Mouse (Mus musculus) embryonic facial prominence, embryonic 13.5 days (tissue): ENCODE measurements at regions not wholly inside any gene's neighbourhood (a gene's known extent, or its start where the extent isn't known, plus 50 kb on each side); places are given as distances from the start of the nearest gene placed in this dataset.

Source experiments
- ATAC-seq: fragments of 200-750 bp; cut with Nextera tagmentation; 2 replicates; pipeline ENCODE4 v1.8.0; 2017; ENCODE audit warnings: low read depth; ENCODE audit not compliant: insufficient number of reproducible peaks, insufficient read depth, low FRiP score, low TSS enrichment
- H3K27ac ChIP-seq: fragments of 300-500 bp; sonication (generic); 2 replicates; pipeline ENCODE4 v1.5.1; 2015; ENCODE audit warnings: moderate library complexity, mild to moderate bottlenecking, inconsistent platforms
- H3K27me3 ChIP-seq: fragments of 300-500 bp; sonication (generic); 2 replicates; pipeline ENCODE4 v1.6.1; 2015; ENCODE audit warnings: mild to moderate bottlenecking, inconsistent platforms
- H3K36me3 ChIP-seq: fragments of 300-500 bp; sonication (generic); 2 replicates; pipeline ENCODE4 v1.6.1; 2015; ENCODE audit warnings: mild to moderate bottlenecking, inconsistent platforms
- H3K4me1 ChIP-seq: fragments of 300-500 bp; sonication (generic); 2 replicates; pipeline ENCODE4 v1.6.1; 2015; ENCODE audit warnings: inconsistent platforms
- H3K4me2 ChIP-seq: fragments of 300-500 bp; sonication (generic); 2 replicates; pipeline ENCODE4 v1.6.1; 2015; ENCODE audit warnings: moderate library complexity, mild to moderate bottlenecking, inconsistent platforms
- H3K4me3 ChIP-seq: fragments of 300-500 bp; sonication (generic); 2 replicates; pipeline ENCODE4 v1.5.1; 2015; ENCODE audit warnings: mild to moderate bottlenecking, inconsistent platforms
- H3K9ac ChIP-seq: fragments of 300-500 bp; sonication (generic); 2 replicates; pipeline ENCODE4 v1.6.1; 2015; ENCODE audit warnings: mild to moderate bottlenecking, inconsistent platforms
- H3K9me3 ChIP-seq: fragments of 300-500 bp; sonication (generic); 2 replicates; pipeline ENCODE4 v1.6.1; 2016; ENCODE audit warnings: inconsistent platforms
- WGBS: fragments of 180-500 bp; shearing (Covaris S2); methylation state at CpG from one replicate; pipeline ENCODE4 v1.1.7; 2015; ENCODE audit warnings: mixed read lengths; 5-methylcytosine and 5-hydroxymethylcytosine counted together

DNA sequence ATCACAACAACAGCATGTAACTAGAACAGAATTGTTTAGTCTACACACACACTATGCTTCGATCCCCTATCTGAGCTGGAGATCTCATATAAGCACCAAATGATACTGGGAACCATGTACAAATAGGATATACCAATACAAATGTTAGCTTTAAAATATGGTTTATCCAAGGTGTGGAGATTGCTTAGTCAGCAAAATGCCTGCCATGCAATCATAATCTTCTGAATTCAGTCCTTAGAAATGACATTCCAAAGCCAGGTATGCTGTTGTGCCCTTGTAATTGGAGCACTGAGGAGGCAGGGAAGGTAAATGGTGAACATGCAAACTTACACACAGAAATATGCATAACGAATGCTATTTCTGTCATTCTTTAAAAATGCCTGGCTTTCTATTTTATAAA lies 54.0 kb upstream of the Thsd7b start:
- no peak overlapping the region for H3K9ac ChIP-seq
- H3K27ac ChIP-seq, result no peak overlapping the region
- no peaks in the 10 kb centered on the region for H3K4me1 ChIP-seq
- H3K9me3 ChIP-seq, result no peaks in the 10 kb centered on the region
- no peak overlapping the region for H3K4me2 ChIP-seq
- H3K27me3 ChIP-seq, result no peaks in the 10 kb centered on the region
- H3K4me3 ChIP-seq, result no peak overlapping the region
- H3K36me3 ChIP-seq, result no peaks in the 10 kb centered on the region
- 84% methylated on average over 2 of the region's 2 CpGs for WGBS
- no peak for ATAC-seq

DNA sequence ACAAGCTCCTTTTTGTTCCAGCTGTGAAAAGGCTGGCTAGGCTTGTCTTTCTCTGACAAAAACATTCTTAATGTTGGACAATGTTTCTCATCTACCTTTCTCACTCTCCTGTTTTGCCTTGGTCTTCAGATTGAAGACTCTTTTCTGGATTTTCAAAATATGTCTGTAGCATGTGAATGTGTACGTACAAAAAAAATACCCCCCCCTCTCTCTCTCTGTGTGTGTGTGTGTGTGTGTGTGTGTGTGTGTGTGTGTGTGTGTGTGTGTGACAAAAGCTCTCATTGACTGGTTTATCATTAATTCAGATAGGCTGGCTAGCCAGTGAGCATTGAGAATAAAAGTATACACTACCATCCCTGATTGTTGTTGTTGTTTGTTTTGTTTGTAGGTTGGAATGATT lies 64.3 kb upstream of the Thsd7b start:
- no peaks in the 10 kb centered on the region for H3K9me3 ChIP-seq
- 0 out of 2 replicates have a peak overlapping the region, but pooled peaks have one; percentile 74 for H3K27ac ChIP-seq
- H3K4me2 ChIP-seq, result no peak overlapping the region
- 69% methylated on average over 1 of the region's 1 CpGs for WGBS
- ATAC-seq, result no peak
- H3K9ac ChIP-seq, result no peak overlapping the region
- no peak overlapping the region for H3K4me3 ChIP-seq
- H3K36me3 ChIP-seq, result no peaks in the 10 kb centered on the region
- H3K4me1 ChIP-seq, result peaks cover 5% of the 10 kb centered on the region; the same call in 1 of the 2 replicates
- H3K27me3 ChIP-seq, result no peaks in the 10 kb centered on the region

DNA sequence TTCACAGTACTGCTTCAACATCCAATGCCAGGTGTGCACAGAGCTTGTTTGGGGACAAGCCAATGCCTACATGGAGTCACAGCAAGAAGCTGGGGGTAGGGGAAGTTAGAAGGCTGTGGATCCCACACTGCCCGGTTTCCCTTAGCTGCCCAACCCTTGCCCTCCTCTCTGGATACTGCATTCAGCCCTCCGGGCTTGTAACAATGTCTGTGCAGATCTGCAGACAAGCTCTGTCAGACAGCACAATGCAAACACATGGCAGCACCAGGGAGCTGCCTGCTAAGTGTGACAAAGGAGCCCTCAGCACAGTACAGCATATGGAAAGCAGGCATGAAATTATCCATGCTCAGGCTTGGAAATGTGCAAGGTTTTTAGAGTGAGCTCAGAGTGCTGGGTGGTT lies 64.7 kb upstream of the Thsd7b start:
- Histone ChIP-seq H3K4me2 (no peak overlapping the region), H3K9me3 (no peaks in the 10 kb centered on the region), H3K9ac (no peak overlapping the region), H3K4me3 (no peak overlapping the region), H3K27me3 (no peaks in the 10 kb centered on the region), H3K27ac (peak overlapping the region; percentile 74), H3K36me3 (no peaks in the 10 kb centered on the region), H3K4me1 (peaks cover 5% of the 10 kb centered on the region; the same call in 1 of the 2 replicates)
- 13% methylated on average over 2 of the region's 2 CpGs for WGBS
- peak; percentile 72 for ATAC-seq

DNA sequence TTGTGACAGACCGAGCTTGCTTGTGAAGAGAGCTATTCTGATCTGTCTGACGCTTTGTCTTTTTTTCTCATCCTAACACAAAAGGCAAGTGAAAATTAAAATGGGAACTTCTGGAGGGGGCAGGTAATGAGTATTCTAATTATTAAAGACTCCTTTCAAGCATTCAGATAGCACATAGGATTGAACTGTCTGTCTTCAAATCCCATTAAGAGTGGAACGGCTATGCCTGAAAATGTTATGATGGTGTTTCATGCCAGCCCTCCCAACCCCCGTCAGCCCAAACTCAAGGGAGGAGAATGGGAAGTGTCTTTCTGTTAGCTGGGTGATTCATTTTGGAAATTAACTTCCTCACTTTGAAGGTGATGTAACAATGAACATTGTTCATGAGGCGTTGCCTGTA lies 65.4 kb upstream of the Thsd7b start:
- ATAC-seq, result no peak
- H3K27me3 ChIP-seq, result no peaks in the 10 kb centered on the region
- no peak overlapping the region for H3K4me2 ChIP-seq
- H3K36me3 ChIP-seq, result no peaks in the 10 kb centered on the region
- H3K9ac ChIP-seq, result no peak overlapping the region
- H3K27ac ChIP-seq, result no peak overlapping the region
- WGBS, result 83% methylated on average over 5 of the region's 5 CpGs
- H3K9me3 ChIP-seq, result no peaks in the 10 kb centered on the region
- H3K4me1 ChIP-seq, result peaks cover 5% of the 10 kb centered on the region; the same call in 1 of the 2 replicates
- H3K4me3 ChIP-seq, result no peak overlapping the region

DNA sequence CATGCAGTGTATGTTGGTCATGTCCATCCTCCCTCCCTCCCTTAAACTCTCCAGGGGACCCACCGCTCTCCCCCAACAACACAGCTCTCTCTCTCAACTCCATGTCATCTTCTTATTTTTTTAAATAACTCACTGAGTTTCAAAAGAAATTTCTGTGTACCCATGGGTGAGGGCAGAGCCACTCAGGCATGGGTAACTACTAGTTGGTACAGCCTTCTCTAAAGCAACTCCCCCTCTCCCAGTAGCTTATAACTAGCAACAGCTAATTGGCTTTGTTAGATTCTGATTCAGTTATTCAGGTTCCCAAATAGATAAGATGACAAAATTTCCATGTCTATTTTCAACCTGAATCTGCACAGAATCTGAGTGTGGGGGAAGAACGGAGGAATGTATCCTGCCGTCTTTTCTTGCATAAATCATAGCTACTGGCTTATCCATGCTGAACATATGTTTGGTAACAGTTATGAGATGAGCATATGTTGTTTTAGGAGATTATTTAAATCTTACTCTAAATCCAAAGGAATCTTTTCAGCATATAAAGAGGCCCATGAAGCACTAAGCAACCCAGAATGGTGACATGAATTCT lies 92.8 kb upstream of the Thsd7b start:
- Histone ChIP-seq H3K4me2 (no peak overlapping the region), H3K27ac (no peak overlapping the region), H3K27me3 (no peaks in the 10 kb centered on the region), H3K36me3 (no peaks in the 10 kb centered on the region), H3K4me3 (no peak overlapping the region), H3K9me3 (no peaks in the 10 kb centered on the region), H3K4me1 (no peaks in the 10 kb centered on the region), H3K9ac (no peak overlapping the region)
- no peak for ATAC-seq
- WGBS, result 79% methylated on average over 3 of the region's 3 CpGs

DNA sequence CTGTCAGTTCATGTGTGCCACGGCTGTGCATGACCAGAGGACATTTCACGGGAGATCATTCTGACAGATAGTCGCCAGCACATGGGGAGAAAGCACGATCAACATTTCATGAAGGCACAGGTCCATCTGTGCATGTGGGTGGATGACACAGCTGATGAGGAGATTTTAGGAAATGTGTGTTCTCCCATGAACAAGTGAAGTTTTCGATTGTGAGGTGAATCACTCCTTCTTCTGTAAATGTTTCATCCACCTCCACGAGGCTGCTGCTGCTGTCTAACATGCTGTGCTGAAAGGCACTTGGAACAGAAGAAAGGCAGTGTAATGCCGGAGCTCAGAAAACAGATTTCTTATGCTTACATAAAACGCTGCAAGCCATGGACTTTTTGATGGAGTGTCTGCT lies 103.2 kb upstream of the Thsd7b start:
- no peak overlapping the region for H3K27ac ChIP-seq
- no peak for ATAC-seq
- H3K4me3 ChIP-seq, result no peak overlapping the region
- no peak overlapping the region for H3K9ac ChIP-seq
- no peaks in the 10 kb centered on the region for H3K9me3 ChIP-seq
- WGBS, result 85% methylated on average over 8 of the region's 8 CpGs
- H3K36me3 ChIP-seq, result no peaks in the 10 kb centered on the region
- H3K4me2 ChIP-seq, result no peak overlapping the region
- H3K27me3 ChIP-seq, result no peaks in the 10 kb centered on the region
- no peaks in the 10 kb centered on the region for H3K4me1 ChIP-seq

DNA sequence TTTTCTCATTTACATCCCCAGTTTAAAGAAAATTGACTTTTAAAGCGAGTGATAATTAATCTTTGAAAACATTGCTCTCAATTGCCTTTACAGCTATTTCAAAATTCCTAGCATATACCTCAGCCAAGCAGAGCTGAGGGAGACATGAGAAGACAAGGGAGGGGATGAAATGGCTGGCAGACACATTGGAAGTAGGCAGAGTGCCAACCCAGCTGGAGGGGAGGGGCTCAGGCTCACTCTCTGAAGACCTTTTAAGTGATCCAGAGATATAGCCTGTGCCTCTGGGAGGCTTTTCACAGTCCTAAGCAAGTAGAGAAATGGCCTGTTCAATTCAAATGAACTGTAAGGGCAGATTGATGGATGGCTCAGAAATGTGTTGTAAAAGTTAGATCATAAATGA lies 122.5 kb upstream of the Thsd7b start:
- Histone ChIP-seq H3K36me3 (no peaks in the 10 kb centered on the region), H3K27me3 (no peaks in the 10 kb centered on the region), H3K4me2 (no peak overlapping the region), H3K4me3 (no peak overlapping the region), H3K9ac (no peak overlapping the region), H3K27ac (no peak overlapping the region), H3K9me3 (no peaks in the 10 kb centered on the region), H3K4me1 (0 out of 2 replicates have a peak, but pooled peaks cover 4% of the 10 kb centered on the region)
- WGBS, result 70% methylated on average over 1 of the region's 1 CpGs
- no peak for ATAC-seq

DNA sequence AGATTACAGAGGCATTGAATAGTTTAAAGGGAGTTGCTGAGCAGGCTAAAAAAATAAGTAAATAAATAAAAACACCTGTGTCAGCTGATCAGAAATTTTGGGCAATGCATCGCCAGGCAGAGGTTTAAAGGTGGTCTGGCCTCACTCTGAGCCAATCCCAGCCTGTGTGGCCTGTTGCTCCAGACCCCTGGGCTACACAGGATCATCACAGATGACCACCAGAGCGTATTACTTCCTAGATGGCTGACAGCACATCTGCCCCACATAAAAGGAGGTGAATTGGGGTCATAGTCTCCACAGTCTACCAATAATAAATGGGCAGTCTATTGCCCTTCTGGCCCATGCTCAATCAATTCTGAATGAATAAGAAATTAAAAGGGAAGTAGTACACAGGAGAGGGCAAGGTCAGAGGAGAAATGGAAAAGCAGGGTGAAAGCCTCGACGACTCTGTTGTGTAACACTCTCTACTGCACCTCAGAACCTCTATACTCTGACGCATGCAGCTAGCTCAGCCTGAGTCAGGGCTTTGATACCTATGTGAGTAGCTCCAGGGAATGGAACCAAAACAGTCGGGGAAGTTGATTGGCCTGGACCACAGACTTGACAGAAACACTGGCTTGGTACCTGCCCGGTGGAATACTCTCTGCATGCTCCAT lies 124.2 kb upstream of the Thsd7b start:
- no peak overlapping the region for H3K4me2 ChIP-seq
- H3K27me3 ChIP-seq, result no peaks in the 10 kb centered on the region
- no peaks in the 10 kb centered on the region for H3K9me3 ChIP-seq
- WGBS, result 58% methylated on average over 7 of the region's 7 CpGs
- H3K27ac ChIP-seq, result no peak overlapping the region
- no peak overlapping the region for H3K4me3 ChIP-seq
- H3K36me3 ChIP-seq, result no peaks in the 10 kb centered on the region
- H3K9ac ChIP-seq, result no peak overlapping the region
- no peak for ATAC-seq
- 0 out of 2 replicates have a peak, but pooled peaks cover 4% of the 10 kb centered on the region for H3K4me1 ChIP-seq

DNA sequence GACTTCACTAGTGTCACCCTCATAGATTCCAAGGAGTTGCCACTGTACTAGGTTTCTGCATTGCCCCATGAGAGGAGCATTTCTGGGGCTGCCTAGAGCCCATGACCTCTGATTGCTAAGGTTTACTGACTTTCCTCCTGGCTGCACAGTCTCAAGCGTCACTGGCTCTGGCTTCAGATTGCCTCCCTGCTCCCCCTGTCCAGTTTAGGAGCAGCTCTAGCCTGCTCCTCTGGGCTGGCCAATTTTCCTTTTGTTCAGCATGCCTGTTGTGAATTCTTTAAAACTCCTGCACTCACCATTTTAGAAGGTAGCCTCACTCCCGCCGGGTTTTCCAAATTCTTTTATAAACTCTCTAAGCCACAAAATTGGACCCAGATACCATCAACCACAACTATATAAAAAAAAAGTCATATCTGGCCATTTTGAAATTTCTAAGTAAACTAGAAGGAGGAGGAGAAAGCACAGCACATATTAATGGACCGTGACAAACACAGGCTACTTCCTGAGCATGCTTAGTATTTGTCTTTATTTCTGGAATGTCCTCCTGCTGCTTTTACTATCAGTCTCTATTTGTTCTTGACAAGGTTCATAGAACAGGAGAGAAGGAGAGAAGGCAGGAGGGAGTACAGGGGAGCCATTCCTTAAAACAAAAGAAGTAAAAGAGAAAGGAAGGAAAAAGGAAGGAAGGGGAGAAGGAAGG lies 126.6 kb upstream of the Thsd7b start:
- Histone ChIP-seq H3K9me3 (no peaks in the 10 kb centered on the region), H3K4me3 (no peak overlapping the region), H3K4me2 (no peak overlapping the region), H3K27me3 (no peaks in the 10 kb centered on the region), H3K9ac (no peak overlapping the region), H3K4me1 (0 out of 2 replicates have a peak, but pooled peaks cover 4% of the 10 kb centered on the region), H3K36me3 (no peaks in the 10 kb centered on the region), H3K27ac (no peak overlapping the region)
- WGBS, result 31% methylated on average over 4 of the region's 4 CpGs
- no peak for ATAC-seq

DNA sequence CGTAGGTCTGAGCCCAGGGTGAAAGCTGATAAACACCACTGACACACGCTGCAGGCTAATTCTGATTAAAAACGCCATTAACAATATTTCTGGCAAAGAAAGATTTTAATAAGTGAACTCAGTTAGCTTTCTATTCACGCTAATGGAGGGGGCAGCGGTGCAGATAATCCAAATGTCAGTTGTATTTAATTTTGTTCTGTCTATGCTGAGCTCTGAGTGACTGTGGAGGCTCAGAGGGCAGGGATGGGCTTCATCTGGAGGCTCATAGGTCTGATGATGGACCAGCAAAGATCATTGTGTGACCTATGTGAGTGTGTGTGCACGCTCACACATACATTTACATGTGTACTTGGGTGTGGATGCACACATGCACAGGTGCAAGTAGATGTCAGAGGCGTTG lies 134.3 kb upstream of the Thsd7b start:
- H3K9me3 ChIP-seq, result no peaks in the 10 kb centered on the region
- H3K4me3 ChIP-seq, result no peak overlapping the region
- H3K9ac ChIP-seq, result no peak overlapping the region
- no peaks in the 10 kb centered on the region for H3K36me3 ChIP-seq
- 83% methylated on average over 7 of the region's 7 CpGs for WGBS
- H3K4me1 ChIP-seq, result no peaks in the 10 kb centered on the region
- H3K27me3 ChIP-seq, result no peaks in the 10 kb centered on the region
- H3K27ac ChIP-seq, result no peak overlapping the region
- H3K4me2 ChIP-seq, result no peak overlapping the region
- ATAC-seq, result no peak

DNA sequence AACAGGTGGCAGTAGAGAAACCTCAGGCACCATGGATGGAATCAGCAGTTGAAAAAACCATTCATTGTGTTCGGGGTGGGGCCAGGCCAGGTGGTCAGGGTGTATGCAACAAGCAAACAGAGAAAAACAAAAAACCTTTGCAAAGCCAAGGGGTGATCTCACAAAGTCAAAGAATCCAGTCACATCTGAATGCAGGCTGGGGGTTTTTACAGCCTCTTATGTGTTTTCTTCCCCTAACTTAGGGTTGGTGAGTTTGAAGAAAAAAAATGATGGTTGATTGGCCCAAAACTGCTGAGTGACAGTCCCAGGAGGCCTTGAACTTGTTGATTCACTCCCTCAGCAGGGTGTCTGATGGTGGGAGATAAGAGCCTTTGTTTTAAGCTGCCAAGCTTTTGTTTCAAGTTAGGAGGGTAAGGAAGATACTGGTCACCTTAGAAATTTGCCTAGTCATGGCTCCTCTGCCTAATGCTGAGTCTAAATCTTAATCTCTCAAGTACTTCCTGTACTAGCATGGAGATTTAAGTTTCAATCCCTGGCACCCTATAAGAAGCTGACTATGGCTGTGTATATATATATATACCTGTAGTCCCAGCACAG lies 166.0 kb upstream of the Thsd7b start:
- no peak overlapping the region for H3K27ac ChIP-seq
- 53% methylated on average over 1 of the region's 1 CpGs for WGBS
- no peak overlapping the region for H3K4me2 ChIP-seq
- no peaks in the 10 kb centered on the region for H3K4me1 ChIP-seq
- H3K27me3 ChIP-seq, result no peaks in the 10 kb centered on the region
- H3K9ac ChIP-seq, result no peak overlapping the region
- no peak for ATAC-seq
- no peaks in the 10 kb centered on the region for H3K36me3 ChIP-seq
- no peaks in the 10 kb centered on the region for H3K9me3 ChIP-seq
- no peak overlapping the region for H3K4me3 ChIP-seq

DNA sequence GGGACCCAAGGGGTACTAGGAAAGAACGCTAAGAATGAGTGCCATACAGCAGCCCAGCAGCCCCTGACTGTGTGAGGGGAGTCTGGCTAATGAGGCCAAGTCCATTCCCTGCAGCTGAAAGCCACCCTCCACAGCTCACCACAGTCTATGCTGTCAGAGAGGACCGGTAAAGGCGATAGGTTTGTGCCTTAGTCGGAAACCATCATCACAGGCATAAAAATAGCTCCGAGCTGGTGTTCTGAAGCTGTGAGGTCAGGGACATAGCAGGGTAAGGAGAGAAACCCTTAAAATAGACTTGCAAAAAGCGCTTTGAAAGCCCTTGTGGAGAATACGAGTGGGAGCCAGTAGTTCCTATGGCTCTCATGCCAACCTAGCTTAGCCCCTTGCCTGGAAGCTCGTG lies 172.1 kb upstream of the Thsd7b start:
- no peak overlapping the region for H3K4me3 ChIP-seq
- H3K9ac ChIP-seq, result no peak overlapping the region
- ATAC-seq, result no peak

More for the DNA sequence above, 172.1 kb upstream of the Thsd7b start:
- no peaks in the 10 kb centered on the region for H3K9me3 ChIP-seq
- no peaks in the 10 kb centered on the region for H3K4me1 ChIP-seq
- no peak overlapping the region for H3K27ac ChIP-seq
- WGBS, result 82% methylated on average over 8 of the region's 8 CpGs
- no peaks in the 10 kb centered on the region for H3K27me3 ChIP-seq
- no peak overlapping the region for H3K4me2 ChIP-seq
- no peaks in the 10 kb centered on the region for H3K36me3 ChIP-seq
